Mouse (Mus musculus): ENCODE results near the gene Cyfip1. TPM values are rescaled to one million over a fixed set of nuclear protein-coding genes. Genes with fewer than 3 reads are reported as not detected.

Gene Cyfip1
- polyA plus RNA-seq, 1 experiment from 2014 or later = 105 TPM

Other genes starting within 250 kb of the Cyfip1 start
- gene Siglech, start 73.6 kb upstream of the Cyfip1 start, polyA plus RNA-seq (2015; fragmentation: Nextera tagmentation; extraction: Ambion mirVana) = 0.89 TPM in 2 replicates
- 31.2 and 31.9 TPM in 2 replicates for gene Tubgcp5, start 47.6 kb upstream of the Cyfip1 start, polyA plus RNA-seq (2015; fragmentation: Nextera tagmentation; extraction: Ambion mirVana)
- gene Nipa2, start 120.7 kb downstream of the Cyfip1 start, polyA plus RNA-seq (2015; fragmentation: Nextera tagmentation; extraction: Ambion mirVana) = 45.2 and 51.2 TPM in 2 replicates
- gene Nipa1, start 178.2 kb downstream of the Cyfip1 start, polyA plus RNA-seq (2015; fragmentation: Nextera tagmentation; extraction: Ambion mirVana) = 7.6 and 8.8 TPM in 2 replicates
- gene Herc2, start 208.5 kb downstream of the Cyfip1 start, polyA plus RNA-seq (2015; fragmentation: Nextera tagmentation; extraction: Ambion mirVana) = 19.6 and 27.3 TPM in 2 replicates

All from stomach, embryonic 15.5 days (tissue).